Mouse (Mus musculus): ENCODE measurements around the gene Crlf1.

DNA sequence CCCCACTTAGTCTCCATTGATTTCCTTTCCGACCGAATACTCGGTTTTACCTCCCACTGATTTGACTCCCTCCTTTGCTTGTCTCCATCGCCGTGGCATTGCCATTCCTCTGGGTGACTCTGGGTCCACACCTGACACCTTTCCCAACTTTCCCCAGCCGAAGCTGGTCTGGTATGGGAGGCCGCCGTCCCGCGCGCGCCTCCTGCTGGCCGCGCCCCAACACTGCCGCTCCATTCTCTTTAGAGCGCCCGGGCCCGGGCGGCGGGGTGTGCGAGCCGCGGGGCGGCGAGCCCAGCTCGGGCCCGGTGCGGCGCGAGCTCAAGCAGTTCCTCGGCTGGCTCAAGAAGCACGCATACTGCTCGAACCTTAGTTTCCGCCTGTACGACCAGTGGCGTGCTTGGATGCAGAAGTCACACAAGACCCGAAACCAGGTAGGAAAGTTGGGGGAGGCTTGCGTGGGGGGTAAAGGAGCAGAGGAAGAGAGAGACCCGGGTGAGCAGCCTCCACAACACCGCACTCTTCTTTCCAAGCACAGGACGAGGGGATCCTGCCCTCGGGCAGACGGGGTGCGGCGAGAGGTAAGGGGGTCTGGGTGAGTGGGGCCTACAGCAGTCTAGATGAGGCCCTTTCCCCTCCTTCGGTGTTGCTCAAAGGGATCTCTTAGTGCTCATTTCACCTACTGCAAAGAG, 10.2 kb downstream of the Crlf1 start:
- TF ChIP-seq CTCF (IDR thresholded peaks at IDR 0.05; ENCODE audit: extremely low read depth, insufficient read depth, low read length) (peak; percentile 41; the same call in 1 of the 2 replicates), POLR2A (IDR thresholded peaks at IDR 0.05; ENCODE audit: extremely low read depth, insufficient read depth, low read length) (no peak)
